Mouse (Mus musculus): ENCODE measurements around the gene Samd4.

- TF ChIP-seq POLR2A (IDR thresholded peaks at IDR 0.05; ENCODE audit: borderline replicate concordance, low read depth, low read length) = no peak
- no peak for TF ChIP-seq CTCF (IDR thresholded peaks at IDR 0.05; ENCODE audit: low read depth, low read length)
Measured at GRCm38 (mm10) chr14:47020886-47021285, 138.2 kb downstream of the Samd4 start.

Measured in bone marrow macrophage, adult 2 months (primary cell).